Mouse (Mus musculus) megakaryocyte, embryonic 14.5 days (primary cell): ENCODE data around the gene Chek2. TPM values are rescaled to one million over a fixed set of nuclear protein-coding genes. Genes with fewer than 3 reads are reported as not detected.

ENCODE experiments used
- H3K27me3 ChIP-seq: replicated peaks from 2 replicates; pipeline ENCODE3; 2012; ENCODE audit warnings: inconsistent platforms
- H3K36me3 ChIP-seq: replicated peaks from 2 replicates; pipeline ENCODE3; 2012; ENCODE audit warnings: low read length, inconsistent platforms, mixed read lengths
- H3K4me1 ChIP-seq: 2 replicates; pipeline ENCODE4 v1.6.1; 2012; ENCODE audit warnings: inconsistent platforms
- H3K4me3 ChIP-seq: replicated peaks from 2 replicates; pipeline ENCODE3; 2012; ENCODE audit warnings: moderate library complexity, mild to moderate bottlenecking, inconsistent platforms
- H3K9me3 ChIP-seq: 2 replicates; pipeline ENCODE4 v1.6.1; 2012; ENCODE audit warnings: inconsistent platforms
- FLI1 ChIP-seq: IDR thresholded peaks from 2 replicates; pipeline ENCODE4 v1.6.1; 2012; ENCODE audit warnings: low read length, inconsistent platforms, mixed read lengths
- GATA1 ChIP-seq: IDR thresholded peaks from 3 replicates; pipeline ENCODE4 v1.6.1; 2012; ENCODE audit warnings: mixed read lengths, low read length, inconsistent platforms, borderline replicate concordance
- polyA plus RNA-seq: library from polyadenylated mRNA; stranded (reverse); fragments of >175 nt; gene quantifications from 2 replicates; pipeline ENCODE4 v1.2.3, GENCODE M21; 2012; ENCODE audit warnings: low replicate concordance; ENCODE audit not compliant: insufficient read depth

Chek2 gene
- polyA plus RNA-seq, 1 experiment = 1.2 TPM

DNA sequence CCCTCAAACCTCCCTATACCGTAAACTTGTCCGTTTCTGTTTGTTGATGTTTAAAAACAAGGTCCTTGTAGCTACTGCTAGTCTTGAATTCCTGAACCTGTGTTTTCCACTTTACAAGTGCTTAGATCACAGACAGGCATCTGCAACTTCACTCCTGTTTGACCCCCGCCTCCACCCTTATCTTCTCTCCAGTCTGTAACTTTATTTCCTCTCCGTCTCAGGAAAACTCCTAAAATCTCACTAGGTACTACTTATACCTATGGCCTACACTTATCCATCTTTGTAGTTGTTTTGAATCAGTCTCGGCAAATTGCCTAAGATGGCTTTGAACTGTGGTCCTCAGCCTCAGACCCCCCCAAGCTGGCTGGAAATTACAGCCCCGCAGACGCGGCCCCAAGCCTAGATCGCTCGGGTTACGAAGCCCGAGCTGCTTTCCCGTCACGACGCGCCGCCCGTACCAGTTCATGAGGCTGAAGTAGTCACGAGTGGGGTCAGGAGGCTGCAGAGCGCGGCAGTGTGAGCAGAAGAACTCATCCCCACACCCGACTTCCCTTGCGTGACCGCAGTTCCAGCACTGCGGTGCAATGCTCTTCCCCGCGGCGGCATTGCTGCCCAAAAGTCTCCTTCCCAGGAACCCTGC is 621 bp upstream of the Chek2 start:
- Histone ChIP-seq H3K36me3 (peaks cover 36% of the 10 kb centered on the region), H3K27me3 (no peaks in the 10 kb centered on the region), H3K4me3 (peak overlapping the region; percentile 96), H3K9me3 (no peaks in the 10 kb centered on the region), H3K4me1 (peaks cover 63% of the 10 kb centered on the region)
- TF ChIP-seq GATA1 = no peak
- no peak for TF ChIP-seq FLI1

DNA sequence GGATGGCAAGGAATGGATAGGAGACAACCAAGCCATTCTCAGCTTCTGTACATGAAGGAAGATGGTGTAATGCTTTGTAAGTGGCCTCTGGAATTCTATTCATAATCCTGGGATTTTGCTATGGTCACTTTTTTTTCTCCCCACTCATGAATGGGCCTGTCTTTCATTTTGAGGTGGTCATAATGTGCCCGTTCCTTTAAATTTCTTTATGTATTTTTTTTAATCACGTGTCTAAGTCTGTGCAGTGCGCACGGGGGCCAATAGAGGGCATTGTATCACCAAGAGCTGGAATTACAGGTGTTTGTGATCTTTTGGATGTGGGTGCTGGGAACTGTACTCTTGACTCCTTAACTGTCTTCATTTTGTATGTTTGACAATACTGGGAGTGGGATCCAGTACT is 686 bp downstream of the Chek2 start:
- Histone ChIP-seq H3K36me3 (peaks cover 39% of the 10 kb centered on the region), H3K27me3 (no peaks in the 10 kb centered on the region), H3K4me3 (peak overlapping the region; percentile 96), H3K9me3 (no peaks in the 10 kb centered on the region), H3K4me1 (peaks cover 55% of the 10 kb centered on the region)
- TF ChIP-seq FLI1 = no peak
- TF ChIP-seq GATA1 = no peak

DNA sequence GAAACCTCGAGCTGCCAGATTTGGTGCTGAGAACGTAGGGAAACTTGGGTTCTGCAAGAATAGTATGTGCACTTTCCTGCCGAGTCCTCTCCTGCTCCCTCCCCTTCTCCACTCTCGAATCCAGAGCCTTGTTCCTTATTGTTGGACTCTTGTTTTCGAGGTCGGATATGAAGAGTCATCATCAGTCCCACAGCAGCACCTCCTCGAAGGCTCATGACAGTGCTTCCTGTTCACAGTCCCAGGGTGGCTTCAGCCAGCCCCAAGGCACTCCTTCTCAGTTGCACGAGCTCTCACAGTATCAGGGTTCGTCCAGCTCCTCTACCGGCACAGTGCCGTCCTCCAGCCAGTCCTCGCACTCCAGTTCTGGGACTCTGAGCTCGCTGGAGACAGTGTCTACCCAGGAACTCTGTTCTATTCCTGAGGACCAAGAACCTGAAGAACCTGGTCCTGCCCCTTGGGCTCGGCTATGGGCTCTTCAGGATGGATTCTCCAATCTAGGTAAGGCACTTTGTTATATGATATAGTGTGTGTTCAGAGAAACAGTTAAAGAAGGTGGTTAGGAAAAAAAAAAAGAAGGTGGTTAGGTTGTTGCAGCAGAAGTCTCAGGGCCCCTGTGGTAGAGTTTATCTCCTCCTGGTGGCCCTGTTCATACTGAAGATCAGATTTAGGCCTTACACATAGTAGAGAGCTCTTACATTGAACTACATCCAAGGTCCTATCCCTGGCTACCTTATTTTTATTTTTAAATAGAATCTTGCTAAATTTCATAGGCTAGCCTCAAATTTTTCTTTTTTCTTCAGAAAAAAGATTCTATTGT is 1.5 kb downstream of the Chek2 start:
- no peaks in the 10 kb centered on the region for H3K9me3 ChIP-seq
- H3K27me3 ChIP-seq = no peaks in the 10 kb centered on the region
- H3K4me3 ChIP-seq = peak overlapping the region; percentile 96
- no peak for TF ChIP-seq FLI1
- TF ChIP-seq GATA1 = no peak
- peaks cover 46% of the 10 kb centered on the region for H3K36me3 ChIP-seq
- H3K4me1 ChIP-seq = peaks cover 51% of the 10 kb centered on the region

DNA sequence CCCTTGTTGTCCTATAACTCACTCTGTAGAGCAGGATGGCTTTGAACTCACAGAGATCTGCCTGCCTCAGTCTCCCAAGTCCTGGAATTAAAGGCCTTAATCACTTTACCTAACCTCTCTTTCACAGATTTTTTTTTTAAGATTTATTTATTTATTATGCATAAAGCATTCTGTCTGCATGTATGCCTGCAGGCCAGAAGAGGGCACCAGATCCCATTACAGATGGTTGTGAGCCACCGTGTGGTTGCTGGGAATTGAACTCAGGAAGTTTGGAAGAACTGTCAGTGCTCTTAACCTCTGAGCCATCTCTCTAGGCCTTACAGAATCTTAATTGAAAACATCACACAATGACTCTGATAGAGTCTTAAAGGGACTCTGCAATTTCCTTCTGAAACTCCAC is 13.2 kb downstream of the Chek2 start:
- H3K36me3 ChIP-seq = peaks cover 93% of the 10 kb centered on the region
- no peak overlapping the region for H3K4me3 ChIP-seq
- peaks cover 11% of the 10 kb centered on the region for H3K4me1 ChIP-seq
- TF ChIP-seq GATA1 (no peak), FLI1 (no peak)
- no peaks in the 10 kb centered on the region for H3K9me3 ChIP-seq
- H3K27me3 ChIP-seq = no peaks in the 10 kb centered on the region

DNA sequence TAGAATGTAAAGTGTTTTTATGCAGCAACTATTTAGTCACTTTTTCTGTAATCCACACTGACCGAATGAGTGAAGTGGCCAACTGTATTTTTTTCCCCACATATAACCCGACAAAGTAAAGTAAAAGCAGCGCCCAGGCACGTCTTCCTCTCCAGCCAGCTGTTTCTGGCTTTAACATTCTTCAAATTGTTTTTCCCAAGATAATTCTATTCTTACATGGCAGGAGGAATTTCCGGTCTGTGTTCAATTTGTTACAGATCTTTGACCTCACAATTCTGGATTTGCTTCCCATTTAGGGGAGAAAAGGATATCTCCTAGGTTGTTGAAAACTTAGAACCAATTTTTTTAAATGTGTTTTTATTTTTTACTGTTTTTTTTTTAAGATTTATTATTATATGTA is 17.3 kb downstream of the Chek2 start:
- TF ChIP-seq FLI1 (no peak), GATA1 (no peak)
- Histone ChIP-seq H3K36me3 (peaks cover 95% of the 10 kb centered on the region), H3K4me1 (peaks cover 3% of the 10 kb centered on the region; the same call in 1 of the 2 replicates), H3K9me3 (no peaks in the 10 kb centered on the region), H3K27me3 (no peaks in the 10 kb centered on the region), H3K4me3 (no peak overlapping the region)

DNA sequence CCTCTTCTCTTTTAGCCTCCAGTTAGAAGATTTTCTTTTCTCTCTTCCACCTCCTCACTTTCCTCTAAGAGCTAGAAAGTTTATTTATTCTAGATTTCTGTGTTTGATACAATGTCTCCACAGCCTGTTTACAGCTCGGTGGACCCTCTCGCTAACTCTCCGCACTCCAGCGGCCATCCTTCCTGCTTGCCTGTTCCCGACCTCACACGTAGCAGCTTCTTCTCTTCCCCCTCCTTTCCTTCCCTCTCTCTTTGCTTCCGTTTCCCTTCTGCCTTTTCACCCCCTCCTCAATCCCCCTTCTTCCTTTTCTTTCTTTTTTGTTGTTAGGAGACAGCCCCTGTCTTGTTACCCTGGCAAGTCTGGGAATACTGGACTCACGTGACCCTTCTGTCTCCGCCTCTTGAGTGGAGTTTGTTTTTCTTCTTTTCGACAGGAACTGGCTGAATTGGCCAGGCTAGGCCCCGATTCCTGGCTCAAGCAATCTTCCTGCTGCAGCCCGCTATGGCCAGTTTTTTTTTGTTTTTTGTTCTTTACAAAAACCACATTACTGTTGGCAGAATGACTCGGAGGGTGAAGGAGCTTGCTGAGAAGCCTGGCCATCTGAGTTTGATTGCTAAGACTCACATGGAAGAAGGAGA is 19.4 kb downstream of the Chek2 start:
- no peaks in the 10 kb centered on the region for H3K9me3 ChIP-seq
- H3K36me3 ChIP-seq = peaks cover 96% of the 10 kb centered on the region
- no peak overlapping the region for H3K4me3 ChIP-seq
- TF ChIP-seq GATA1 = no peak
- no peak for TF ChIP-seq FLI1
- no peaks in the 10 kb centered on the region for H3K27me3 ChIP-seq
- peaks cover 3% of the 10 kb centered on the region; the same call in 1 of the 2 replicates for H3K4me1 ChIP-seq

DNA sequence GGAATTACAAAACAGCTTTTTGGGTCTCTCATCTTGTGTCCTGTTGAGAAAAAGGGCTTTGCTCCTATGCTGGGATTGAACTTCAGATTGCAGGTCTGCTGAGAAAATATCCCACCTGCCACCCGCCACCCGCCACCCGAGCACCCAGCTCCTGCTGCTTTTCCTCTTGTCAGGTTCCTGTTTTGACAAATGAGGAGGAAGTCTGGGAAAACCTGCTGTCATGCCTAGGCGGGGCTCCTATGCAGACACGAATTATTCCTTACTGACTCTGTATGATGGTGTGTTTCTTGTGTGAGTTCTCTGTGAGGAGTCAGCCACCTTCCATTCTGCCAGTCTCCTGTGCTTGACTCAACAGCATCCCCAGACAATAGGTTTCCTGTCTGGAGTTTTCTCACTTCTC is 20.7 kb downstream of the Chek2 start:
- TF ChIP-seq GATA1 (no peak), FLI1 (no peak)
- Histone ChIP-seq H3K9me3 (no peaks in the 10 kb centered on the region), H3K4me3 (no peak overlapping the region), H3K4me1 (peaks cover 3% of the 10 kb centered on the region; the same call in 1 of the 2 replicates), H3K27me3 (no peaks in the 10 kb centered on the region), H3K36me3 (peaks cover 95% of the 10 kb centered on the region)

DNA sequence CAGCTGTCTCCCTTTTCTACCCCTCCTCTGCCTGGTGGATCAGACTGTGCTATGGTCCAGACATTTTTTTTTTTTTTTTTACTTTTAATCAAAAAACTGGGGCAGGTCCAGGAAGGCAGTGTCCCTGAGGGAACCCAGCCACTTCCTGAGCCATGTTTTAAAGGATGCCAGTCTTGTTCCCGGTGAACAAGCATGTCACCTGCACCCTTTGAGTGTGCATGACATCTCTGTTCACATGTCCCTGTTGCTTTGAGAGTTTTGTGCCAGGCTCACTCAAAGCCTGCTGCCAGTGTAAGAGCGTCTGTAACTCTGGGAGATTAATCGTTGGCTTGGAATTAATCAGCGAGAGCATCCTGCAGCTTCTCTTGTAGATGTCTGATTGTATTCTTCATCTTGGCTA is 28.7 kb downstream of the Chek2 start:
- no peaks in the 10 kb centered on the region for H3K27me3 ChIP-seq
- peaks cover 12% of the 10 kb centered on the region for H3K4me1 ChIP-seq
- peaks cover 94% of the 10 kb centered on the region for H3K36me3 ChIP-seq
- H3K9me3 ChIP-seq = no peaks in the 10 kb centered on the region
- H3K4me3 ChIP-seq = no peak overlapping the region
- no peak for TF ChIP-seq GATA1
- TF ChIP-seq FLI1 = no peak

DNA sequence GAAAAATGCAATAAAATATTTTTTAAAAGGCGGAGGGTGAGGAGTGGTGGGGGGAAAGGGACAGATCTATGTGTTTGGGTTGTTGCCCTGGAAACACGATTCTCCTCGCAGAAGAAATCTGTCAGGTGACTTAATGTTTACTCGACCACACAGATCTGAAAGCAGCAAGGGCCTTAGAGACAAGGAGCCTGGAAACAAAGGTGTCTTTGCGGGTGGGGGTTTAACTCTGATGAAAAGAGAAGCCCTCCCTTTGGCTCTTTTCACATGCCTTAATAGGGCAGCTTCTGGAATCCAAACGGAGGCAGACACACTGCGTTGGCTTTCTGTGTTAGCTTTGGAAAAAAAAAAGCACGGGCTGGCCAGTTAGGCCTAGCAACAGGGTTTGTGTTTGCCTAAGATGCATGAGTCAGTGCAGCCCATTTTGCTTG is 29.5 kb downstream of the Chek2 start:
- no peaks in the 10 kb centered on the region for H3K9me3 ChIP-seq
- TF ChIP-seq FLI1 (no peak), GATA1 (no peak)
- peaks cover 93% of the 10 kb centered on the region for H3K36me3 ChIP-seq

DNA sequence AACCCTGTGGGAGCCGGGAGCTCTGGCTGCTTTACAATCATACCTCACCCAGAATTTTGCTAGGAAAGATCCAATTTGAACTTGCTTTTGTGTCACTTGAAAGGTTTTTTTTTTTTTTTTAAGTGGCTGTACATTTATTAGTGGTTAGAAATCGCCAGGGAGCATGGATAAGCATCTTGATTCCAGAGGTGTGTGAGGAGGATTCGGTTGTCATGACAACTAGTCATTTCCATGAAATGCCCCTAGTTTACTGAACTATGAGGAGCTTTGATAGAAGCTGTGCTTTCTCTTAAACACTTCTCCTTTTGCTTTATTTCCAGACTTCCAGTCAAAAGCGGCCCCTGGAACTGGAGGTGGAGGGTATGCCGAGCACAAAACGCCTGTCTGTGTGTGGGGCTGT is 33.4 kb downstream of the Chek2 start:
- Histone ChIP-seq H3K4me1 (peaks cover 5% of the 10 kb centered on the region), H3K27me3 (peaks cover 3% of the 10 kb centered on the region), H3K9me3 (no peaks in the 10 kb centered on the region), H3K36me3 (peaks cover 74% of the 10 kb centered on the region), H3K4me3 (no peak overlapping the region)
- TF ChIP-seq GATA1 = no peak
- no peak for TF ChIP-seq FLI1

More for the DNA sequence above, 29.5 kb downstream of the Chek2 start:
- Histone ChIP-seq H3K27me3 (no peaks in the 10 kb centered on the region), H3K4me1 (peaks cover 12% of the 10 kb centered on the region), H3K4me3 (no peak overlapping the region)
